Mouse (Mus musculus): ENCODE measurements at regions not wholly inside any gene's neighbourhood (a gene's known extent, or its start where the extent isn't known, plus 50 kb on each side); places are given as distances from the start of the nearest gene placed in this dataset.

DNA sequence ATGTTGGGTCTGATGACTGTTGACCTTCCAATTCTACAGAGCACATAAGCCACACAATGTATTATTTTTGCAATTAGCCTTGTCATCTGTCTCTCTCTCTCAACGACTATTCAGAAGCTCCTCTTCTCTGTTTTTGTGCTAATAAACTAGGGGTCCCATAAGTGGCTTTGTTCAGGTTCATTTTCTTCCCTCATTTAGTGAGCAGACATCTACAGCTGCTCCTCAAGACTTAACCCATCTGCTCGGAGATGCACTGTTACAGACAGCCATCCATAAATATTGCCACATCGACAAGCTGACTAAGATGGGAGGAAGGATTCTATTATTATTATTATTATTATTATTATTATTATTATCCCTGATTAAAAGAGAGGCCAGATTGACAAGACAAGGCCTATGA is 127.7 kb downstream of the Tmem26 start:
- no peak for TF ChIP-seq CTCF (IDR thresholded peaks at IDR 0.05; ENCODE audit: control insufficient read depth, insufficient read depth, insufficient replicate concordance, low read depth, low read length)
- TF ChIP-seq POLR2A (IDR thresholded peaks at IDR 0.05; ENCODE audit: control insufficient read depth, low read depth, low read length): no peak
